Mouse (Mus musculus): ENCODE measurements around the gene Msmo1. TPM values are rescaled to one million over a fixed set of nuclear protein-coding genes. Genes with fewer than 3 reads are reported as not detected.

Gene Msmo1
- polyA plus RNA-seq, 1 experiment from 2014 or later, result 215 TPM

Other genes with a start within 250 kb of the Msmo1 start
- gene Cpe, start 40.7 kb downstream of the Msmo1 start, polyA plus RNA-seq (2016; fragmentation: Nextera tagmentation; extraction: Ambion mirVana), result 98.7 and 107 TPM in 2 replicates
- 7.0 and 8.5 TPM in 2 replicates for gene Klhl2, start 116.2 kb upstream of the Msmo1 start, polyA plus RNA-seq (2016; fragmentation: Nextera tagmentation; extraction: Ambion mirVana)
- 18.0 and 19.7 TPM in 2 replicates for gene Tmem192, start 213.4 kb upstream of the Msmo1 start, polyA plus RNA-seq (2016; fragmentation: Nextera tagmentation; extraction: Ambion mirVana)

Data from forebrain, embryonic 10.5 days (tissue).